Mouse (Mus musculus) forebrain, embryonic 11.5 days (tissue): ENCODE results near the gene Sspo. TPM values are rescaled to one million over a fixed set of nuclear protein-coding genes. Genes with fewer than 3 reads are reported as not detected.

Source experiments
- ATAC-seq: fragments of 200-750 bp; cut with Nextera tagmentation; replicated peaks from 2 replicates; pipeline ENCODE4 v1.8.0; 2017; ENCODE audit warnings: moderate TSS enrichment; ENCODE audit not compliant: low FRiP score
- DNase-seq: peaks from one replicate; pipeline ENCODE4 v3.0.0-alpha.2; 2017; ENCODE audit warnings: low spot score
- H3K27ac ChIP-seq: fragments of 300-500 bp; sonication (generic); 2 replicates; pipeline ENCODE4 v1.5.1; 2014; ENCODE audit warnings: low read depth, low read length
- H3K27me3 ChIP-seq: fragments of 300-500 bp; sonication (generic); 2 replicates; pipeline ENCODE4 v1.6.1; 2014; ENCODE audit warnings: mild to moderate bottlenecking, low read length, mixed read lengths; ENCODE audit not compliant: control insufficient read depth, insufficient read depth
- H3K36me3 ChIP-seq: fragments of 300-500 bp; sonication (generic); 2 replicates; pipeline ENCODE4 v1.6.1; 2014; ENCODE audit warnings: mild to moderate bottlenecking, low read length, moderate library complexity, mixed read lengths; ENCODE audit not compliant: control insufficient read depth, insufficient read depth
- H3K4me1 ChIP-seq: fragments of 300-500 bp; sonication (generic); replicated peaks from 2 replicates; pipeline ENCODE4 v1.6.1; 2014; ENCODE audit warnings: low read length, mixed read lengths; ENCODE audit not compliant: control insufficient read depth, insufficient read depth
- H3K4me2 ChIP-seq: fragments of 300-500 bp; sonication (generic); 2 replicates; pipeline ENCODE4 v1.6.1; 2014; ENCODE audit warnings: low read depth, mild to moderate bottlenecking, low read length, moderate library complexity, mixed read lengths; ENCODE audit not compliant: severe bottlenecking
- H3K4me3 ChIP-seq: fragments of 300-500 bp; sonication (generic); 2 replicates; pipeline ENCODE4 v1.5.1; 2014; ENCODE audit warnings: low read depth, low read length
- H3K9ac ChIP-seq: fragments of 300-500 bp; sonication (generic); 2 replicates; pipeline ENCODE4 v1.6.1; 2014; ENCODE audit warnings: low read length
- H3K9me3 ChIP-seq: fragments of 300-500 bp; sonication (generic); 2 replicates; pipeline ENCODE4 v1.6.1; 2016; ENCODE audit warnings: low read length, mixed read lengths; ENCODE audit not compliant: control insufficient read depth
- WGBS: fragments of 180-500 bp; shearing (Covaris S2); extraction: QIAGEN DNeasy Blood & Tissue Kit; methylation state at CpG from one replicate; pipeline ENCODE4 v1.1.7; 2014; 5-methylcytosine and 5-hydroxymethylcytosine counted together
- polyA plus RNA-seq: library from polyadenylated mRNA; unstranded; fragments of >200 nt; fragmentation: Nextera tagmentation; extraction: Ambion mirVana; gene quantifications from 2 replicates; pipeline ENCODE4 v1.2.1, GENCODE M21; 2014

Sspo gene
- 0.05 and 0.29 TPM in 2 replicates for polyA plus RNA-seq

DNA sequence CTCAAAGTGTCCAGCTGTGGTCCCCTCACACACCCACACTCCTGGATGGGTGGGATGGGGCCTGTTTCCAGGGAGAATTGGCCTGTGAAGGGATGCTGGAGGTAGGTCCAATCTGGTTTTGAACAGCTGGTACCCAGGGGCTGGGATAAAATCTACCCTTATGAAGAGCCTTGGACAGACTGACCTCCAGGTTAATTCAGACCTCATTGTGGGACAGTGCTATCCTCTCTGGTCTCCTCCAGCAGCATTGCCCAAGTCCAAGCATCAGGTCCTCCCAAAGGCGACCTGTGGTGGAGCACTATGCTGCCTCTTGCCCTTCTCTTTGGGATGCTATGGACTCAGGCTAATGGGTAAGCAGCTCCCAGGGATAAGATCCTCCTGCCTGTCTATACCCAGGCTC is at the start of gene Sspo:
TSS of gene Sspo (plus strand) at position 301 of the 400 bp plus-strand sequence.
- H3K4me3 ChIP-seq, result no peak within 1 kb of the TSS
- H3K36me3 ChIP-seq, result no peaks in the 10 kb centered on the region
- ATAC-seq (no peak), DNase-seq (no peak)
- peaks cover 4% of the 10 kb centered on the region; the same call in 1 of the 2 replicates for H3K4me1 ChIP-seq
- 71% methylated on average over 1 of the region's 1 CpGs for WGBS
- no peaks in the 10 kb centered on the region for H3K27me3 ChIP-seq
- no peak within 1 kb of the TSS for H3K4me2 ChIP-seq
- H3K27ac ChIP-seq, result no peak within 1 kb of the TSS
- H3K9ac ChIP-seq, result no peak within 1 kb of the TSS
- no peaks in the 10 kb centered on the region for H3K9me3 ChIP-seq

DNA sequence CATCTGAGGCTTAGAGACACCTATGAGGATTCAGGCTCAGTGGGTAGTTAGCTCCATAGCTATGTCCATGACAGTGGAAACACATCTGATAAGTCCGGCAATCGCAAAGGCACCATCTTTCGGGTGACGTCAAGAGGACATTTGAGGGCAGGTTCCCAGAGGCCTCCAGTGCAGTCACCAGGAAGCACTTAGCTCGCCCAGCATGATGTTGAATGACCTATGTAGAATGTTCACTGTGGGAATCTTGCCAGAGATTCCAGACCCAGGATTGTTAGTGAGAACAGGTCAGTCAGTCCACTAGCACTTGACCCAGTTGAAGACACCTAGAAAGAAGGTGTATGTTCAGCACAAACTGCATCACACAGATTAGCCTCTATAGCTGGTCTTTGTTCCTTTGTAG is 48.1 kb upstream of the Sspo start:
- Histone ChIP-seq H3K27ac (no peak overlapping the region), H3K9me3 (no peaks in the 10 kb centered on the region), H3K27me3 (no peaks in the 10 kb centered on the region), H3K36me3 (no peaks in the 10 kb centered on the region; the same call in 1 of the 2 replicates), H3K9ac (no peak overlapping the region), H3K4me2 (no peak overlapping the region), H3K4me3 (no peak overlapping the region), H3K4me1 (peaks cover 7% of the 10 kb centered on the region)
- ATAC-seq (no peak), DNase-seq (no peak)
- 93% methylated on average over 5 of the region's 5 CpGs for WGBS

GRCm38 (mm10) chr6:48404071-48404470 is 44.0 kb upstream of the Sspo start:
- no peaks in the 10 kb centered on the region for H3K9me3 ChIP-seq
- ATAC-seq, result no peak
- H3K27ac ChIP-seq, result no peak overlapping the region
- no peak for DNase-seq
- no peaks in the 10 kb centered on the region; the same call in 1 of the 2 replicates for H3K36me3 ChIP-seq
- H3K4me1 ChIP-seq, result no peaks in the 10 kb centered on the region
- no peak overlapping the region for H3K4me3 ChIP-seq
- no peak overlapping the region for H3K4me2 ChIP-seq
- no peaks in the 10 kb centered on the region for H3K27me3 ChIP-seq
- no peak overlapping the region for H3K9ac ChIP-seq
- WGBS, result 96% methylated on average over 5 of the region's 5 CpGs

DNA sequence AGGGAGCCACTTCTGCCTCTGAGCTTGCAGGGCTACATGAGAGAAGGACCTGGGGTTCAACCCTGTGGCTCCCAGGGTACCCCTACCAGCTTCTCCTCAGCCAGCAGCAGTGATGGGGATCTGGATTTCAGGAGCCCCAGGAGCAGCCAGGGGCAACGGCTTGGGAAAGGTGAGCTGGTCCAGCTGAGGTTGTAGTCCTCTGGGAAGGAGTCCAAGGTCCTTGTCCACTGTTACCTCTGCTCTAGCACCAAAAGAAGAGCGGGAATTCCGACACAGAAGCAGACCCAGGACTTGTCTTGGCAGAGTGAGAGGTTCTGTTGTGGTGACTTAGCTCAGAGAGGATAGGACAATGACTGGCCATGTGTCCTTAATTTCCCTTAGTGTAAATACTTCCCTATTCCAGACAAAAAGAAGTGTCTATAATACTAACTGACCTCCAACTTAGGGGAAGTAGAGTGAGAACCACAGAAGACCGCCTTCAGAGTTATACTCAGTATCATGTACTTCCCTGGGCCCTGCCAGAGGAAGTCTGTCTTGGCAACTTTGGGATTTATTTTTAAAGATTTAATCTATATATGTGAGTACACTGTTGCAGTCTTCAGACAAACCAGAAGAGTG is 38.2 kb upstream of the Sspo start:
- Histone ChIP-seq H3K4me2 (no peak overlapping the region), H3K36me3 (peaks cover 13% of the 10 kb centered on the region; the same call in 1 of the 2 replicates), H3K27ac (no peak overlapping the region), H3K9ac (no peak overlapping the region), H3K9me3 (no peaks in the 10 kb centered on the region), H3K27me3 (no peaks in the 10 kb centered on the region), H3K4me3 (no peak overlapping the region), H3K4me1 (no peaks in the 10 kb centered on the region)
- 88% methylated on average over 4 of the region's 4 CpGs for WGBS
- ATAC-seq (no peak), DNase-seq (no peak)

- 89% methylated on average over 3 of the region's 3 CpGs for WGBS
- no peaks in the 10 kb centered on the region for H3K4me1 ChIP-seq
- no peak overlapping the region for H3K9ac ChIP-seq
- peaks cover 16% of the 10 kb centered on the region; the same call in 1 of the 2 replicates for H3K36me3 ChIP-seq
- H3K27ac ChIP-seq, result no peak overlapping the region
- DNase-seq, result no peak
- H3K4me2 ChIP-seq, result no peak overlapping the region
- H3K27me3 ChIP-seq, result no peaks in the 10 kb centered on the region
- no peaks in the 10 kb centered on the region for H3K9me3 ChIP-seq
- H3K4me3 ChIP-seq, result no peak overlapping the region
- no peak for ATAC-seq
These were observed 37.5 kb upstream of the Sspo start for GRCm38 (mm10) chr6:48410551-48410950.

- Histone ChIP-seq H3K36me3 (peaks cover 19% of the 10 kb centered on the region; the same call in 1 of the 2 replicates), H3K4me1 (no peaks in the 10 kb centered on the region), H3K27ac (no peak overlapping the region), H3K4me3 (no peak overlapping the region), H3K9ac (no peak overlapping the region), H3K4me2 (no peak overlapping the region), H3K9me3 (no peaks in the 10 kb centered on the region), H3K27me3 (no peaks in the 10 kb centered on the region)
- ATAC-seq, result no peak
- no peak for DNase-seq
- WGBS, result 94% methylated on average over 6 of the region's 6 CpGs
These were observed 36.6 kb upstream of the Sspo start for GRCm38 (mm10) chr6:48411193-48412092.

- Histone ChIP-seq H3K27me3 (no peaks in the 10 kb centered on the region), H3K4me2 (no peak overlapping the region), H3K9ac (no peak overlapping the region), H3K4me3 (no peak overlapping the region), H3K36me3 (peaks cover 19% of the 10 kb centered on the region; the same call in 1 of the 2 replicates), H3K4me1 (no peaks in the 10 kb centered on the region), H3K27ac (no peak overlapping the region), H3K9me3 (no peaks in the 10 kb centered on the region)
- ATAC-seq (no peak), DNase-seq (no peak)
- 90% methylated on average over 4 of the region's 4 CpGs for WGBS
These were observed 35.9 kb upstream of the Sspo start for GRCm38 (mm10) chr6:48412147-48412546.

DNA sequence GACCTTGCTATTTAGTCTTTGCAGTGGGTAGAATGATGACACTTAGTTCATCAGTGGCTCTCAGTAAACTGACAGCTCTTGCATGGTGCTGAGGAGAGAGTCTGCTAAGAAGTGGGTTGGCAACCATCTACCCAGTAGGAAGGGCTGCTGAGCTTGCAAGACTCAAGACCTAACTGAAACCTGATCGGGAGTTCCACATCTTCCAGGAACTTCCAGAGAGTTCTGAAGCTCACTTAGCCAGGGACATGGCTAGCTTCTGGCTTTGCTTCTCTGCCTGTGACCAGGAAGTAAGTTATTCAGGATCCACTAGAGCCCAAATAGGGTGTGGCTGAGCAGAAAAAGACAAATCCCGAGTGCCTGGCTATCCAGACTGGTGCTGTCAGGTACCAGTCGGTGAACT is 35.4 kb upstream of the Sspo start:
- 84% methylated on average over 3 of the region's 3 CpGs for WGBS
- Histone ChIP-seq H3K4me2 (no peak overlapping the region), H3K27me3 (no peaks in the 10 kb centered on the region), H3K4me3 (no peak overlapping the region), H3K9me3 (no peaks in the 10 kb centered on the region), H3K27ac (no peak overlapping the region), H3K36me3 (peaks cover 19% of the 10 kb centered on the region; the same call in 1 of the 2 replicates), H3K9ac (no peak overlapping the region), H3K4me1 (no peaks in the 10 kb centered on the region)
- ATAC-seq (no peak), DNase-seq (no peak)
